Mouse (Mus musculus): ENCODE measurements around the gene Bhmt2.
A peak's percentile ranks its signal among the peaks of the same experiment; 100 is the strongest.

Gene Bhmt2

GRCm38 (mm10) chr13:93674131-93674561 lies at the start of gene Bhmt2, which contains the start of gene Dmgdh:
TSS of gene Bhmt2 (minus strand) at chr13:93674302.
TSS of gene Dmgdh (plus strand) at chr13:93674433.
- no peak for DNase-seq (ENCODE audit: low spot score in 2 of 2)

- DNase-seq (ENCODE audit: low spot score in 2 of 2) = no peak
Measured at GRCm38 (mm10) chr13:93723455-93723854, 49.4 kb upstream of the Bhmt2 start.

- no peak for DNase-seq (ENCODE audit: low spot score in 2 of 2)
Measured at GRCm38 (mm10) chr13:93721916-93722315, 47.8 kb upstream of the Bhmt2 start.

GRCm38 (mm10) chr13:93718948-93719347 lies 44.8 kb upstream of the Bhmt2 start:
- peak; percentile 65 to 77 for DNase-seq (ENCODE audit: low spot score in 2 of 2)

GRCm38 (mm10) chr13:93717113-93717512 lies 43.0 kb upstream of the Bhmt2 start:
- no peak for DNase-seq (ENCODE audit: low spot score in 2 of 2)

- DNase-seq (ENCODE audit: low spot score in 2 of 2) = no peak
Measured at GRCm38 (mm10) chr13:93713826-93714225, 39.7 kb upstream of the Bhmt2 start.

GRCm38 (mm10) chr13:93712362-93712761 lies 38.3 kb upstream of the Bhmt2 start:
- no peak for DNase-seq (ENCODE audit: low spot score in 2 of 2)

GRCm38 (mm10) chr13:93711226-93711625 lies 37.1 kb upstream of the Bhmt2 start:
- no peak for DNase-seq (ENCODE audit: low spot score in 2 of 2)

- DNase-seq (ENCODE audit: low spot score in 2 of 2) = no peak
Measured at GRCm38 (mm10) chr13:93710325-93710724, 36.2 kb upstream of the Bhmt2 start.

- DNase-seq (ENCODE audit: low spot score in 2 of 2) = no peak
Measured at GRCm38 (mm10) chr13:93707271-93707670, 33.2 kb upstream of the Bhmt2 start.

GRCm38 (mm10) chr13:93705697-93706096 lies 31.6 kb upstream of the Bhmt2 start:
- no peak for DNase-seq (ENCODE audit: low spot score in 2 of 2)

GRCm38 (mm10) chr13:93698866-93699265 lies 24.8 kb upstream of the Bhmt2 start:
- no peak for DNase-seq (ENCODE audit: low spot score in 2 of 2)

GRCm38 (mm10) chr13:93690821-93691220 lies 16.7 kb upstream of the Bhmt2 start:
- DNase-seq (ENCODE audit: low spot score in 2 of 2) = no peak

- no peak for DNase-seq (ENCODE audit: low spot score in 2 of 2)
Measured at GRCm38 (mm10) chr13:93689566-93689965, 15.5 kb upstream of the Bhmt2 start.

- DNase-seq (ENCODE audit: low spot score in 2 of 2) = no peak
Measured at GRCm38 (mm10) chr13:93687321-93687720, 13.2 kb upstream of the Bhmt2 start.

GRCm38 (mm10) chr13:93685226-93685625 lies 11.1 kb upstream of the Bhmt2 start:
- DNase-seq (ENCODE audit: low spot score in 2 of 2) = no peak

GRCm38 (mm10) chr13:93683336-93683735 lies 9.2 kb upstream of the Bhmt2 start:
- DNase-seq (ENCODE audit: low spot score in 2 of 2) = no peak

GRCm38 (mm10) chr13:93676864-93677263 lies 2.8 kb upstream of the Bhmt2 start:
- DNase-seq (ENCODE audit: low spot score in 2 of 2) = no peak

GRCm38 (mm10) chr13:93673296-93673695 lies 806 bp downstream of the Bhmt2 start:
- DNase-seq (ENCODE audit: low spot score in 2 of 2) = no peak

GRCm38 (mm10) chr13:93672371-93672770 lies 1.7 kb downstream of the Bhmt2 start:
- no peak for DNase-seq (ENCODE audit: low spot score in 2 of 2)

- DNase-seq (ENCODE audit: low spot score in 2 of 2) = no peak
Measured at GRCm38 (mm10) chr13:93667586-93667985, 6.5 kb downstream of the Bhmt2 start.

- no peak for DNase-seq (ENCODE audit: low spot score in 2 of 2)
Measured at GRCm38 (mm10) chr13:93657941-93658340, 16.2 kb downstream of the Bhmt2 start.

- DNase-seq (ENCODE audit: low spot score in 2 of 2) = no peak
Measured at GRCm38 (mm10) chr13:93653382-93653781, 20.7 kb downstream of the Bhmt2 start.

GRCm38 (mm10) chr13:93648387-93649130 lies 25.5 kb downstream of the Bhmt2 start:
- no peak for DNase-seq (ENCODE audit: low spot score in 2 of 2)

All from cerebellum, postnatal 4 days (tissue).